Mouse (Mus musculus): ENCODE results near the gene Zfp593.

The Zfp593 gene

DNA sequence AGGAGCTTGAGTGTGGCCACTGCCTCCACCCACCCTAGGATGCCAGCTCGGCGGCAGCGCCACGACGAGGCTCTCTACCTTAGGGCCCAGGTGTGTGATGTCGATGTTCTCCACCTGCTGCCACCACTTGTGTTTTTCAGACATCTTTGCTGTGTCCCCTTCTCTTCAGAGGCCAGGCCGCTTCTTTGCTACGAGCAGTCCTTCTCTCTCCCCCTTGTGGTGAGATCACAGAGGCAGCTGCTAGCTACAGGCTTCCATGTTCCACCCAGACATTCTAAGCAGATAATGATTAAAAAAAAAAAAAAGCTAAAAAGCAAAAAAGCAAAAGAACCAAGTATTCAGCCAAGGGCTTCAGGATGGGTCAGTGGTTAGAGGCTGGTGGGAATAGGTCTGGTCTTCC is 18.2 kb downstream of the Zfp593 start, which contains the start of gene Catsper4:
Gene Catsper4, minus strand, starts transcription at position 190 of the 400 bp plus-strand sequence.
- DNase-seq (ENCODE audit: low read depth): no peak

DNA sequence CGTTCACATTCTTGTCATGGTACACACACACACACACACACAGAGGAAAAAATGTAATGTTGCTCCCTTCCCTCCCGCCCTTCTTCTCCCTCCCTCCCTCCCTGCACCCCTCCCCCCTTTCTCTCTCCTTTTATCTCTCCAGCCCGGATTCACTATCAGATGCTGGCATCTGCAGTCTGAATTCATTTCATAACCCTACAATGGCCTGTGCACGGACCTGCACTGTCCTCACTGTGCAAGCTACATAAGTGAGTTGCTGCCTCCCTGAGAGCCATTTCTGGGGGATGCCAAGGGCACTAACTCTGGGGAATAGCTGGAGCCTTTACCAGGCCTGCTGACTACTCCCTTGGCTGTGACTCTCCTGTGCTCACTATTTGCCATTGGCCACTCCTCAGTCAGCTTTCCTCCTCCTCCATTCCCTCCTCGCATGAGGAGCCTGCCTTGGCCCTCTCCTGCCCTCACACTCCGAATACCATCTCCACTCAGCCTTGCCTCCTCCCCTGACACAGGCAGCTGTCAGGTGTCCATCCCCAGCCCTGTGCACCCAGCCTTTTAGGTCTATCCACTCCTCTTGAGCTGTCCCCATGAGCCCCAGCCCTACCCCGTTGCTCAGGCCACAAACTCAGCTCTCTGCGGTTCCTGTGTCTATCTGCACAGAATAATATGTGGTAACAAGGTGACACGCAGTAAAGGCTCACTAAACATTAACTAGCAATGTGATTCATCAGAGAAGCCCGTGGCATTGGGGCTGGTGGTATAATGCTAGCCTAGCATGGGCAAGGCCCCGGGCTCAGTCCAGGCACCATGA is 22.4 kb downstream of the Zfp593 start:
- no peak for DNase-seq (ENCODE audit: low read depth)

DNA sequence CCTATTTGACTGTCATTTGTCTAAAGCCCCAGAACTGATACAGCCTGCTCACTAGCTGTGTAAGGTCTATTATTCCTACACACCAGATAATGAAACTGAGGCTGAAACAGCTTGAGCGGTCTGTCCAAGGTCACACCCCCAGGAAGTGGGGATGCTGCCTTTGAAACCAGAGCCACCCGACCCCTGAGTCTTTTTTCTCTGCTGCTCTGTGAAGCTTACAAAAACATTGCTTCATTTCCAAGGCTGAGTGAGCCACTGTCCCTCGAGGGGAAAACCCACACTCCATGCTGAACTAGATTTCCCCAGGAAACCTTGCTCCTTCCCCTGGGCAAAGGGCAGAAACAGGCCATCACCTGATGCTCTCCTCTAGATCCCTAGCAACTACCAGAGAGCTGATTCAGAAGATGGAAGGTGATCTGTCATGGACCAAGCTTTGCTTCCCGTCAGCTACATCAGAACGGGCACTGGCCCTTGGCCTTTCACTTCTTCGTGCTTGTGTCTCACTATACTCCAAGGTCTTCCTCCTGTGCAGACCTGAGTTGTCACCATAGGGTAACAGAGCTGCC is 38.8 kb downstream of the Zfp593 start:
- DNase-seq (ENCODE audit: low read depth): no peak

GRCm38 (mm10) chr4:134203340-134203896 is 42.0 kb downstream of the Zfp593 start:
- no peak for DNase-seq (ENCODE audit: low read depth)

- DNase-seq (ENCODE audit: low read depth): no peak
These were observed 42.5 kb downstream of the Zfp593 start, which contains the start of gene Gm7534 for GRCm38 (mm10) chr4:134202904-134203303. TSS of gene Gm7534 (minus strand) at chr4:134203004.

DNA sequence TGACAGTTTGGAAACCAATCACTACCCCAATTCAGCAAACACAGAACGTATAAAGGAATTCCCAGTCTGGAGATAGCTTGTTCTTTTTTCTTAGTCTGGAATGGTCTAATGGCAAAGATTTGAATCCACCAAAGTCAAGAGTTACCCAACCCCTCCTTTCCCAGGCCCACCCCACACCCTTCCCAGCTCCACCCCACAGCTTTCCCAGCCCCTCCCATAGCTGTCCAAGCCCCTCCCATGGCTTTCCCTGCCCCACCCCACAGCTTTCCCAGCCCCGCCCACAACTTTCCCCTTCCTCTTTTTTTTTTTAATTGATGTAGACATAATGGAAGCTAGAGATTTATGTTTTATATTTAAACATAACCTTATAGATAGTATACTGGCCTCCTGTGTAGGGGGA is 46.0 kb downstream of the Zfp593 start:
- DNase-seq (ENCODE audit: low read depth): no peak
